Mouse (Mus musculus) MEL-GATA-1-ER (cell line): ENCODE results near the gene Card10.

ENCODE experiments used
- DNase-seq: peaks from one replicate; pipeline ENCODE4 v3.0.0-alpha.2; 2012; ENCODE audit warnings: low read depth; ENCODE audit errors: extremely low read depth

The Card10 gene

DNA sequence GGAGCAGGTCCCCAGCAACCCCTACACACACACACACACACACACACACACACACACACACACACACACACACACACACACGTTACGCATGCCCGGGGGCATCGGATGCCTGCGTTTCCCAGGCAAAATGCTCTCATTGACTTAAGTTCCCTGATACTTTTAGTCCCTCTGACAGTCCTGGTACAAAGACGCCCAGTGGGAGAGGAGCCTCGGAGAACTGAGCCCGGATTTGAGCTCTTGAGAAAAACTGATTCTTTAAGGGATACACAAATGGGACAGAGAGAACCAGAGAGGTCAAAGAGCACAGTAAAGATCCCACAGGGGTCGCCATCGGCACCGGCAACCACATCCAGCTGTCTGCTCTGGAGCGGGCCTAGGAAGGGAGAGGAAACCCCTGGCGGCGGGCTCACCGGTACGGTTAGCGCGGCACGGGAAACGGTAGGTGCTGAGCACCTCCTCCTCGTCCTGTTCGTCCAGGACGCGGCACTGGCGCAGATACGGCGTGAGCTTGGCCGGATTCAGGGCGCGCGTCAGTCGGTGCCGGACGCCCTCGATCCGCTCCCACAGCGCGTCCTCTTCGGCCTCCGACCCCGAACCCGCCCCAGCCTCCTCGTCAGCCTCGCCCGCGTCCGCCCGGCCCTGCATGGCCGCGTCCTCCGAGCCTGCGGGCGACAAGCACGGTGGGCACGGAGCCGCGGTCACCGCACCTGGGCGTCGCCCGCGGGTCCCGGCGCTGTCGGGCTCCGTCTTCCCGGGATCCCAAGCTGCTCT lies 686 bp downstream of the Card10 start:
- DNase-seq, result no peak

DNA sequence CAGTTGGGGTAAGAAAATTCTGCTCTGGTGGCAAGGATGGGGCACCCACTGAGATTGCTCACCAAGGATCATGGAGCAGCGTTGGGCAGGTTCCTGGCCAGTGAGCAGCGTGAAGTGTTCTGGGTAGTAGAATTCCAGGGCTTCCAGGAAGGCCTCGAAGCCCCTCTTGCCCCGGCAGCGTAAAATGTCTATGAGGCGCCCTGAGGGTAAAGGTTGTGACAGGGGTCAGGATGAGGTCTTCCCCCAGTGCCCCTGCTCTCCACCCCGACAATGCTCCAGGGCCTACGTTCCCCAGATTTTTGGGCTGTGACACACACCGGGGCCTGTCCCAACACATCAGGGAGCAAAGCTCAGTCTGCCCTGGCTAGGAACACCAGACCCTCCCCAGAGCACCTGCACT lies 1.3 kb downstream of the Card10 start:
- no peak for DNase-seq

DNA sequence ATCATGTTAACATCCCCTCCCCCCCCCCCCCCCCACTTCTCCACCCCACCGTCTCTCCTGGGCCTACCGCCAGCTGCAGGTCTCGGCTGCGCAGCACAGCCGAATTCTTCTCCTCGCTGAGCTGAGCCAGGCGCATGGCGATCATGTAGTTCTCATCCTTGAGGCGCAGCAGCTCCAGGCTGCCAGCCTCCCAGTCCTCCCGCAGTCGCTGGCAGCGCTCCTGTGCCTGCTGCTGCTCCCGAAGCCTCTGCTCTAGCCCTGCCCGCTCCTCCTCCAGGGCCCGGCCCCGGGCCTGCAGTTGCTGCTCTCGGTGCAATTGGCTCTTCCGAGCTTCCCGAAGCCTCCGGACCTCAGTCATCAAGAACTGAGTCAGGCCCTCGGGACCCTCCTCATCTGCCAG lies 3.8 kb downstream of the Card10 start:
- no peak for DNase-seq

DNA sequence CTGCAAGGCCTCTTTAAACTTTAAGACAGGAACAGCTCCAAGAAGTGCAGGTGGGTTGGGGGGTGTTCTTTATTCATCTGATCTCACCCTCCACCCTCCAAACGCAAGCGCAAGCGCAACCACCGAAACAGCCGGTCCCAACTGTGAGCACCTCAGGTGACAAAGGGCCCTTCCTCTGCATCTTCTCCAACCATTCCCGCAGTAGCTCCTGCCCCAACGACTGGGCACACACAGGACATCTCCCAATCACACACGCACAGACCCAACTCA lies 5.8 kb downstream of the Card10 start:
- no peak for DNase-seq

DNA sequence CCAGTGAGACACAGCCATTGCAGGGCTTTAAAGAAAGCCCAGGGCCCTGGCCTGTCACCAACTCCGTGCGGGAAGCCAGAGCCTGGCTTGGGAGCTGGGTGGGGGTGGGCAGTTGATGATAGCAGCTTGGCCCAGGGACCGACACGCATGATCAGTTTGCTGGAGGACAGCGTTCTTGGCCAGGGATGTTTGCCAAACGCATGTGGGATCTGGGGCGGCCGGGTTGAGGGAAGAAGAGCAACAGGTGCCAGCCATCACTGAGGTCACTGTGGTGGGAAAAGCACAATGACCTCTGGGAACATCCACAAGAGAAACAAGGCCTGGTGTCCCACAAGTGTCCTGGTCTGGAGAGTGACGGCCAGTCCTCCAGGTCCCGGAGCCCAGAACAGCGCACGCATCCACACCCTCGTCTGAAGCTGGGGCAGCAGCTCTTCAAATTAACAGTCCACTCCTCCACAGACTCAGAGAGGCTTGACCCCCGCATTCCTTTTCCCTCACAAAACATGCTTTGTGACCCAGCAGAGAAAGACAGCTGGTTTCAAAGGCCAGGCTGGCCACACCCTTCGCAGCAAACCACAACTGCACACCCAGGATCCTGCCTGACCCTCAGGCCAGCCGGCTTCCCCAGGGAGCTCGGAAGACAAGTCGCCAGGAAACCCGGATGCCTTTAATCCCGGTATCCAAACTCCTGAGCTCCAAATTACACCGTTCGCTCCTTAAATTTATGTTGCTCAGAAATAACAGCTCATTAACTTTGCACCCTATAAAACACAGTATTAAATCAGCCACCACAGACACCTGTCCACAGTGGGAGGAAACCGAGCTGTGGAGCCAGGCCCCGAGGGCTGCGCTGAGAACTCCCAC lies 6.4 kb downstream of the Card10 start:
- DNase-seq, result no peak

DNA sequence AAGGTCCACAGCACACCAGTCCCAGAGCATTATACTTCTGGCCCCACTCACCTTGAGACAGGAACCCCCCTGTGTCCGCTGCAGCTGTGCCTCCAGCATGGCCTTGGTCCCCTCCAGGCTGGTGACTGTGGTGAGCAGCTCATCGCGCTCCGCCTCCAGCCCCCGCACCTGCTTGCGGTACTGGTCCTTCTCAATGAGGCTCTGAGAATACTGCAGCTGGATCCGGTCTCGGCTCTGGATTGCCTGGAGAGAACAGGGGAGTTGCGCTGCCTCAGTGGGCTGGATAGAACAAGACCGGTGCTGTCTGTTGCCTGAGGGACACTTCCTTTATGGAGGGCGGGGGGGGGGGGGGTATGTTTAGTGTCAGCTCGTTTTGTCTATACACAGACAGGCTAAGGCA lies 11.9 kb downstream of the Card10 start:
- no peak for DNase-seq

DNA sequence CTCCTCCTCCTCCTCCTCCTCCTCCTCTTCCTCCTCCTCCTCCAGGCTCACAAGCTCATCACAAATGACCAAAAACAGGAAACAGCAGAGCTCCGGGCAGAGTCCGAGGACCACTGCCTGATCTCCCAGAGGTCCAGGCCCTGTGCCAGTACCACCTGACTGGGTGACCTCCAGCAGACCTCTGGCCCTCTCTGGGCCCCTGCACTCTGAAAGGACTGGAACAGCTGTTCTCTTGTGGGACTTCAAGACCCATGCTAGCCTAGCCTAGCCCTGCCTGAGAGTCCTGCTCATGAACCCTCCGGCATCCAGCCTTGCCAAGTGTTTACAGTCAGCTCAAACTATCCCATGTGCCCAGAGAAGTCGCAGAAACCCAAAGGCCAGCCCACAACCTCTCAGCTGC lies 12.4 kb downstream of the Card10 start:
- DNase-seq, result no peak

DNA sequence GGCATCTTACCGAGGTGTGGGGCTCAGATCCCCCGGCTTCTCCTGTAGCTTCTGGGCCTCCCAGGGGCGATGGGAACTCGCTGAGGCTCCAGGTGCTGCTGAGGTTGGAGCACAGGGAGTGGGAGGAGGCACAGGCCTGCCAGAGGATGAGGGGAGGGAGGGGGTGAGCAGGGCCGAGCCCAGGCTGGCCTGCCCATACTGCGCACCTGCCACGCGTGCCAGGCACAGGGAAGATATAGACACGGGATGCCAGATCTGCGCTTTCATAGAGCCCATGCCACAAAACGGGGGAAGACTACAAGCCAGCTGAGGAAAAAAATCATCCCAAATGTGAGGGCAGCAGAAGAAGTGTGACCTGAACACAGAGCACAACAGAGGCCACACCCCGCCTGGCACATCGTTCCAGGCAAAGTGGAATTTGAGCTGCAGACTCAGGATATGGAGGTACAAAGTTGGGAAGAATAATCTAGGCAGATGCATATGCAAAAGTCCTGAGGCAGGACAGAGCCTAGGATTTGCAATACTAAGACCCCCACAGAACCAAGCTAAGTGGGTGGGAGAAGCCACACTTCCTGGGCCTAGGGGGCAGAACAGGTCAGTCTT lies 13.0 kb downstream of the Card10 start:
- DNase-seq, result no peak

DNA sequence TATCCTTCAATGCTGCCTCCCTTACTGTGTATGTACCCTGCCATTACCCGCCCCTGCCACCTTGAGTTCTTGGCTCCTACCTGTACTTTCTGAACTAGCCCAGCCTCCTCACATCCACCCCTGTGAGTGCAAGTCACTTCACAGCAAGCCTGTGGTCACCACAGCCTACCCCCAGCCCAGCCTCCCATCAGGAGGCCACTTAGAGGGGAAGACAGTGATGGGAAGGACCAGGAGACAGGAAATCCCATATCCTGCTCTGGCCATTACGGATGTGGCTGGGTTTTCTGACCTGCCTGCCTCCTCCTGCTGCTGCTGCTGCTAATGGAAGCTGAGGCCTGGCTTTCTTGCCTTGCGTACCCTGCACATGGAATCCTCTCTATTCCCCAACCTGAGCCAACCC lies 14.8 kb downstream of the Card10 start:
- no peak for DNase-seq

DNA sequence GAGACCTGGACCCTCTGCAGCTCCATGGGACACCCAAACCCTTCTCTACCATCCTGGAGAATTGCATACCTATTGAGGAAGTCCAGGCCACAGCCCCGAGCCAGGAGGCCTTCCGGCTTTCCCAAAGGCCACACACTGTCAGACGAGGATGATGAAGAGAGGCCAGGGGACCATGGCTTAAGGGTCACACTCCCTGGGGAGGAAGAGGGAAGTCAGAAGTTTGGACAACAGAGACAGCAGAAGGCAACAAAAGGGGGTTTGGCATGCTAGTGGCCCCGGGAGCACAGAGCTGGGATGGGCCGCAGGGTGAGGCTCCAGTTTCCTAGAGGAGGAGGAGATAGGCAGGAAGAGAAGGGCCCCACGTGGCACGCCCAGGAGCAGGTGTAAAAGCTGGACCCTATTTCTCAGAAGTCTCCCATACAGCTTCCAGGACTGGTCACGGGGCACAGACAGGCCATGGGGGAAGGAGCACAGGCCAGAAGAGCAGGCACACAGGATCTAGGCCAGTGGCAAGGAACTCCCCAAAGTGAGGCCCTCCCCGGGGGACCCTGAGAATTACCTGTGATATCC lies 15.5 kb downstream of the Card10 start:
- DNase-seq, result no peak

DNA sequence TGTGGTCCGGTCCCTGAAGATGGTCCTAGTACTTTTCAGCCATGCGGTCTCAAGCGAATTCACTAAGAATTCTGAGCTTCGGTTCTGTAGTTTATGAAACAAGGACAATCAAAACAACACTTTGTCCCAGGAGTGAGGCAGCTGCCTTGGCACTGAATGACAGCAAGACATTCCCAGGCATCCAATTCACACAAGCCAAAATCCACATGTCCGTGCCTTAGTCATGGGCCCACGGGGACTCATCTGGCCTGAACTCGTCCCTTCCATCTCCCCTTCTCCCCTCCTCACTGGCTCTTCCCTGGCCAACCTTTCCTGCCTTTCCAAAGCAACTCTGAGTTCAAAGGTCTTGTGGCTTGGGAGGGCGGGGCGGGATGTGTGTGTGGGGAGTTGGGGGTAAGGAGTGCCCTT lies 16.4 kb downstream of the Card10 start:
- no peak for DNase-seq

DNA sequence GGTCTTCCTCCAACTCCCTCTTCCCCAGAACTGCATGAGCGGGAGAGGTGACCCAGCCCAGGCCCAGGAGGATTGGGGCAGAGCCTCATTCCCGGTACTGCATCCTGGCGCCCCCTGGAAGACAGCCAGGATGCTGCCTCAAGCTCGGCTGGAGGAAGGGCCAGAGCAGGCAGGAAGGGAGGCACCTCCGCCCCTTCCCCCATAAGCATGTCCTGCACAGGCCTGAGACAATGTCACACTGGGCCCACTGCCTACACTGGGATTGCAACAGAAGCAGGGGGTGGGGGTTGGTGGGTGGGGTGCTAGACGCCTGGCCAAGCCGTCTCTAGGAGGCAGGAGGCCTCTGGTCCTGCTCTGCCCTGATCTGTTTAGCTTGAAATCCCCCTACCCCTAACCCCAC lies 16.9 kb downstream of the Card10 start:
- DNase-seq, result no peak

DNA sequence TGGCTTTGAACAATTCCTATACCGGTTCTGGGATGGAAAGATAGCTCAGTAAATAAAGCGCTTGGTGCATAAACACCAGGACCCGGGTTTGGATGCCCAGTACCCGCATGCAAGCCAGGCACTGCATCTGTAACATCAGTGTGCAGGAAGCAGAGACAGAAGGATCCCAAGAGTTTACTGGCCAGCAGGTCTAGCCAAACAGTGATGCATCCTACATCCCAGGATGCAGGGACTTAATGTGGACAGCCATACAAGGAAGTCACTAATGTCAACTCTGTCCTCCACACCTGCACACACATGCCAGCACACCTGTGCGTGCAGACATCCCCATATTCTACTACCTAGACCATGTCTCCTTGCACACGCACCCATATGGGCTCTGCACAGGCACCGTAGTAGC lies 17.6 kb downstream of the Card10 start:
- DNase-seq, result no peak

DNA sequence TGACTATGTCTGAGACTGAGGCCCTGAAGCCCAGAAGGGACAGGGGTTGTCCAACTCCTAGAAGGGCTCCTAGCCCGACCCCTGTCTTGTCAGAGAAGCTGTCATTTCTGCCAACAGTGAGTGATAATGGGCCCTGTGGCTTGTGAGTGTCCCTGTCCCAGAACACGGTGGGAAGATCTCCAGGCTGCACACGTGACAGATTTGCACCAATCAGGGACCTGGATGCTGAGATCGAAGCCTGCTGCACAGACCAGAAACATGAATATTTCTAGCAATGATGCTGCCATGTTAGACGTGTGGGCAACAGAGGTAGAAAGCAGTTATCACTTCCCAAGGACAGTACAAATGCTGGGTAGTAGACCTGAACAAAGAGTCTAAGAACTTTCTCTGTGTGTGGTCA lies 18.3 kb downstream of the Card10 start:
- DNase-seq, result no peak

DNA sequence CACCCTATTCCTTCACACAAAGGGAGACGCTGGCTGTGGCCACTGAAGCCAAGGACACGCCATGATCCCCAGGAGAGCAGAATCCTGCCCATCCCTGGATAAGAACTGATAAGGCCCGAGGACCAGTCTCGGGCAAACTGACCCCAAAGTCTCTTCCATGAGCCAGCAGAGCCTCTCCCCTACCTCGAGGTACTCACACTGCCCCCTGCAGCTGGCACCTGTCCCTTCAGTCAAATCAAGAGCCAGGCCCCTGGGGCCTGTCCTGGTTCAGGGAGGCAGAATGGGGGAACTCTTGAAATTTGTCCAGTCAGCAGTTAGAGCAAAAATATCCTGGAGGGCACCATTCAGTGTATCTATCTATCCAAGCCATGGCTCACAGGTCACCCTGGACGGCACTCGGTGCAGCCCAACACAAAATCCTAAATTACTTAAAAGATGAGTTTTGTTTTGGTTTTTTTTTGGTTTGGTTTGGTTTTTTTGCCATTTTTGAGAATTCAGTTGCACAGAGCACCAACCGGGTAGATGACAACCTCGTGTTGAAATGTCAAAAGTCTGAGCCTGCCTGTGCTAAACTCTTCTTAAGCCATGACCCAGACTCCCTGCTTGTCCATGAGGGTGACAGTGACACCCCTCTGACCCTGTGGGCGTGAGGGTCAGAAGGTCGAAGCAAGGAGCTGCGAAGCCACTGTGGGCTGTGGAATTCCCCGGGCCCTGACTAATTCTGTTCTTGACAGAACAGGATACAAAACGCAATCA lies 20.3 kb downstream of the Card10 start:
- DNase-seq, result no peak

DNA sequence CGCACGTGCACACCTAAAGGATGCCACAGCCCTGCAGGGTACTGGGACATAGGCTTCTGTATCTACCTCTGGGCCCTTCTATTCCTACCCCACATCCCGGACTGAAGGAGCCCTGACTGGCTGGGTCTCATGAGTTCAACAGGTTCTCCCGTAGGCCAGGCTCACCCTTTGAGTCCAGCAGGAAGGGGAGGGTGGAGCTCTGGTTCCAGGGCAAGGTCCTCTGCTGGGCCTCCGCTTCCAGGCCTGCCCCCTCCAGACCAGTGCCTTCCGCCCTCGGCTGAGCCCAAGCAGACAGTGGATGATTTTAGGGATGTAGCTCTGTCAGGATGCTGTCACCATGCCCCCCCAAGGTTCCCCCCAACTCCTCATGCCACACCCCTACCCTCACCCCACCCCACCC lies 21.9 kb downstream of the Card10 start:
- no peak for DNase-seq

DNA sequence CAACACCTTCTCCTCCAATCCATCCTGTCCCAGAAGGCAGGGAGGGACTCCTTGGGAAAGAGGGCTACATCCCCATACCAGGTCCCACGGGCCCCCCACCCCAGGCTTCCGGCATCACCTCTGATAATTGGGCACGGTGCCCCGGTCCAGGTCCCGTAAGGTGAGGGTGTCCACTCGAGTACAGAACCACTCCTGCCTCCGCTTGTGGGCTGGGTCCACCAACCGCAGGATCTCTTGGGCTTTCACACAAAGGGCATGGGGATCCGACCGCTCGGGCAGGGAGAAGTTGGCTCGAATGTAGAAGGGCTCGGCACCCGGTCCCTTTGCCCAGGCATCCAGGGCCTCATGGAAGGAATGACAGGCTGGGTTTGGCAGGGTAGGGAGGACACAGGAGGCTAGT lies 22.5 kb downstream of the Card10 start:
- DNase-seq, result no peak

DNA sequence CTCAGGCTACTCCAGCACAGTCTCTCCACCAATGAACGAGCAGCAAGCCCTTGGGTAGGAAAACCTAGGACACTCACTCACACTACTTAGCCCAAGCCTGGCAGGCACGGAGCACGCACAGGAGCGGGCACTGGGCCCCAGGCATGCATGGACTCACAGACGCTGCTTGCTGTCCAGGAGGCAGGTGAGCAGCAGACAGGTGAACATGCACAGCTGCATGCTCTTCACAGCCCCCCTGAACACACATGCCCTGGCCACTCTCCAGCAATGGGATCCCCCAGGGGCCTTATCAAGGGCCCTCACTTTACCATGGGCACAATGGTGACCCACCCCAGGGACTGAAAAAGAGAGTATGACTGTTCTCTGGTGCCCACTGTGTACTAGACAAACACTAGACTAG lies 23.2 kb downstream of the Card10 start:
- no peak for DNase-seq

DNA sequence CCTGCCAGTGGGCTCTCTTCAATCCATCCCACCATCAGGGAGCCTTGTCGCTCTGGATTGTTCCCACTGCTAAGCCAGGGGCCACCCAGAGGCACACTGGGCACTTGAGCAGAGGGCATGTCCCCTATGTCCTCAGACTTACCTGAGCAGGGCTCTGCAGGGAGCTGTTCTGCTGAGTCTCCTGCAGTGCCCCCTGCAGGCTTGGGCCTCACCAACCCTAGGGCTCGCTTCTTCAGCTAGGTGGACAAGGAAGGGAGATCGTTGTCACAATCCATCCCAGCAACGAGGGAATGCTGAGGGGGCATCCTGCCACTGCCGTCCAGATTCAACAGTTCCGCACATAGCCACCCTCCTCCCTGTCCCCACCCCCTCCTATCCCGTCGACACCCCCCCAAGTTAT lies 23.6 kb downstream of the Card10 start:
- no peak for DNase-seq

DNA sequence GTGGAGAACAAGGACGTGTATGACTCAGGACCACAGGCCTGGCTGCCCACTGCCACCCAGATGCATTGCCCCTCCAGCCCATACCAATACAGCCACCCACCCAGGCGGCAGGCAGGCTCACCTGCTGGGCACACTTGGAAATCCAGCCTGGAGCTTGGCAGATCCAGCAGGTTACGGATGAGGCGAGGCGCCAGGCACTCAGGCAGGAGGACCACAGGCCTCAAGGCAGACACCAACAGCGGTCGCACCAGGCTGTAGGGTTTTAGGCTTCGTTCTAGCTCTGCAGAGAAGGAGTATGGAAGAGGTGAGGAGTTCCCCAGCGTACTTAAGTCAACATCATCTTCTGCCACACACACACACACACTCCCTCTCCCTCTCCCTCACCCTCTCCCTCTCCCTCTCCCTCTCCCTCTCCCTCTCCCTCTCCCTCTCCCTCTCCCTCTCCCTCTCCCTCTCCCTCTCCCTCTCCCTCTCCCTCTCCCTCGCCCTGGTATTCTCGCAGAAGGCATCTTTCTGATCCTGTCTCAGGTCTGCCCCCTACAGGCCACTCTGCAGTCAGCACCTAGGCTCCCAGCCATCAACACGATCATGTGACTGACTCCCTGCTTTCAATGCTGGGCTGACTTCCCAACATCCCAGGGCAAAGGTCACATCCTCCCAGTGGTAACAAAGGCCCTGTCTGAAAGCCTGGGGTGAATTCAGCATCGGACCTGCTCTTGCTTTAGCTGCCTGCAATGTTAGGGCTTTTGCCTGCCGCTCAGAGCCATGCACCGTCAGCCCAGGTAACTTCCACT lies 24.6 kb downstream of the Card10 start:
- DNase-seq, result peak; percentile 23

DNA sequence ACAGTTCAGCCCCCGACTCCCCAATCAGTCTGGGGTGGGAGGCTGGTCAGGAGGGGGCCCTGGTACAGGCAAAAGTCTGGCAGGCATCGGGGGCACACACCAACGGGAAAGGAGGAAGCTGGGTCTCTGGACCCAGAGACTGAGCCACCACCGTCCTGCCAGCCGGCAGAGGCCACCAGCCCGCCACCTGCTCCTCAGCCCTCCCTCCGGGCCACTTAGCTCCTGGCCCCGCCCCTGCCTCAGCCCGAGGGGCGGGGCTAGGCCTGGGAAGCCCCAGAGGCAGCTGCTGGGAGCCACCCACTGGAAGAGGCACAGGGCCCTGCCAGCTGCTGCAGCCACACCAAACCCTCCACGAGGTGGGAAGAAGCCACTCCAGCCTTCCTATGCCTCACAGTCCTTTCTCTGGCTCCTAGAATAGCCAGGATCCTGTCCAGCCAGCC lies 29.5 kb downstream of the Card10 start, which contains the start of gene Mfng:
Mfng (minus strand) TSS at position 186 of the 440 bp plus-strand sequence.
- peak; percentile 37 for DNase-seq
